Mouse (Mus musculus) midbrain, embryonic 13.5 days (tissue): Measurements from ENCODE around the gene Fuca1. TPM values are rescaled to one million over a fixed set of nuclear protein-coding genes. Genes with fewer than 3 reads are reported as not detected.

Experiments used
- polyA plus RNA-seq: library from polyadenylated mRNA; unstranded; fragments of >200 nt; fragmentation: Nextera tagmentation; extraction: Ambion mirVana; gene quantifications from 2 replicates; pipeline ENCODE4 v1.2.1, GENCODE M21; 2015

Gene Fuca1
- polyA plus RNA-seq, 1 experiment from 2014 or later, result 49.5 TPM

Other genes starting within 250 kb of the Fuca1 start
- gene Ifnlr1, start 234.4 kb upstream of the Fuca1 start, polyA plus RNA-seq, result 0.10 and 0.16 TPM in 2 replicates
- gene Il22ra1, start 192.6 kb upstream of the Fuca1 start, polyA plus RNA-seq, result not detected in 2 replicates
- gene Myom3, start 161.0 kb upstream of the Fuca1 start, polyA plus RNA-seq, result 0.13 and 0.15 TPM in 2 replicates
- 267 and 285 TPM in 2 replicates for gene Srsf10, start 65.0 kb upstream of the Fuca1 start, polyA plus RNA-seq
- 144 TPM in 2 replicates for gene Pnrc2, start 46.9 kb upstream of the Fuca1 start, polyA plus RNA-seq
- 0.12 and 0.16 TPM in 2 replicates for gene Cnr2, start 25.3 kb upstream of the Fuca1 start, polyA plus RNA-seq
- gene Hmgcl, start 25.7 kb downstream of the Fuca1 start, polyA plus RNA-seq, result 50.3 and 51.0 TPM in 2 replicates
- gene Gale, start 43.0 kb downstream of the Fuca1 start, polyA plus RNA-seq, result 39.0 and 40.1 TPM in 2 replicates
- gene Lypla2, start 51.9 kb downstream of the Fuca1 start, polyA plus RNA-seq, result 190 and 210 TPM in 2 replicates
- gene Pithd1, start 66.5 kb downstream of the Fuca1 start, polyA plus RNA-seq, result 55.0 and 57.3 TPM in 2 replicates
- gene Eloa, start 101.0 kb downstream of the Fuca1 start, polyA plus RNA-seq, result 27.8 and 30.1 TPM in 2 replicates
- 333 and 348 TPM in 2 replicates for gene Rpl11, start 132.7 kb downstream of the Fuca1 start, polyA plus RNA-seq
- 175 and 214 TPM in 2 replicates for gene Id3, start 222.8 kb downstream of the Fuca1 start, polyA plus RNA-seq